Mouse (Mus musculus) erythroblast, embryonic 14.5 days (primary cell): ENCODE measurements around the gene Pth1r.

Source experiments
- GATA1 ChIP-seq: IDR thresholded peaks from 2 replicates; pipeline ENCODE4 v1.6.1; 2012; ENCODE audit warnings: low read length, inconsistent platforms, mixed read lengths
- TAL1 ChIP-seq: IDR thresholded peaks from 3 replicates; pipeline ENCODE4 v1.6.1; 2012; ENCODE audit warnings: low read length, inconsistent platforms, mixed read lengths

DNA sequence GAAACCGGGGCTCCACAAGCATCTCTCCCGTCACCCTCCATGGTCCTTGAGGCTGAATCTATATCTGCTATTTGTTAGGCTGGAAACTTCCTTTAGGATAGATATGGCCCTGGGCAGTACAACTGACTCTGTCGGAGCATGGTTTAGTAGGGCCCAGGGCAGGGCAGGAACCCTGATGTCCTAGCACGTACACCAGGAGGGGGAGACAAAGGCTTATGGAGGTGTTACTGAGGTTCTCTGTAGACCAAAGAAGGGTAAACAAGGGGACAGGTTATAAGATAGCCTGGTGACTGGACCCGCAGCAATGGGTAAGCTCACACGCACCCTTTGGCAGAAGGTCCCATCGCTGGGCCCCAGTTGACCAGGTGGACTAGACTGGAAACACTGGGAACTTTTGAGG, 31.6 kb upstream of the Pth1r start:
- no peak for TF ChIP-seq GATA1
- no peak for TF ChIP-seq TAL1
